Mouse (Mus musculus) bone marrow macrophage, adult 2 months (primary cell): ENCODE measurements at regions not wholly inside any gene's neighbourhood (a gene's known extent, or its start where the extent isn't known, plus 50 kb on each side); places are given as distances from the start of the nearest gene placed in this dataset.

Source experiments
- CTCF ChIP-seq: IDR thresholded peaks from 2 replicates; pipeline ENCODE4 v1.5.1; 2012; ENCODE audit warnings: low read depth, mild to moderate bottlenecking, low read length, moderate library complexity
- POLR2A ChIP-seq: IDR thresholded peaks from 2 replicates; pipeline ENCODE4 v1.6.1; 2012; ENCODE audit warnings: mild to moderate bottlenecking, low read depth, low read length, borderline replicate concordance

GRCm38 (mm10) chr7:138467386-138467785 is 69.9 kb upstream of the Tcerg1l start:
- TF ChIP-seq CTCF (no peak), POLR2A (no peak)
